Mouse (Mus musculus): ENCODE data around the gene Pgpep1. TPM values are rescaled to one million over a fixed set of nuclear protein-coding genes. Genes with fewer than 3 reads are reported as not detected.

The Pgpep1 gene
- 5.5 and 8.2 TPM in 2 replicates for total RNA-seq (2017)

DNA sequence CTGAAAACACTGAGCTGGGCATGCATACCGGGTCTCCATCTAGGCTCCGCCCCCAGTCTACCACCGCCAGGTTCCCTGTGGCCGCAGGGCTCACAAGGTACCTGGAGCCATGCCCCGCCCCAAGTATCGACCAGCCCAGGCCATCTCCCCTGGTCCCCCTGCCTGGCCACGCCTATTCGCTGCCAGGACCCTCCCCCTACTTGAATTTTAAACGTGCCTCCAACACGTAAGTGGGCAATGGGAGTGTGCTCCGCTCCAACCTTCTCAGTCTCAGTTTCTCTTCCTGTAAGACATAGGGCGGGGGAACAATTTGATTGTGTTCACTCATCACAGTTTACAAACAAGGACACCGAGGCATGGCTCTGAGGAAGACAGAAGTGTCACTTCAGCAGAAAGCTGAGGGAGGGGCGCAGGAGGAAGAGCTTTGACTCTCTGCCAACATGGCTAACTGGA, at the start of gene Pgpep1:
Pgpep1 (minus strand) TSS at position 116 of the 453 bp plus-strand sequence.
- peak; percentile 30 to 40 for ATAC-seq (replicated peaks in 1 of 2; ENCODE audit: insufficient read depth in 1 of 2, low FRiP score in 2 of 2, low TSS enrichment in 1 of 2, low read depth in 1 of 2, poor library complexity in 2 of 2, severe bottlenecking in 2 of 2)

DNA sequence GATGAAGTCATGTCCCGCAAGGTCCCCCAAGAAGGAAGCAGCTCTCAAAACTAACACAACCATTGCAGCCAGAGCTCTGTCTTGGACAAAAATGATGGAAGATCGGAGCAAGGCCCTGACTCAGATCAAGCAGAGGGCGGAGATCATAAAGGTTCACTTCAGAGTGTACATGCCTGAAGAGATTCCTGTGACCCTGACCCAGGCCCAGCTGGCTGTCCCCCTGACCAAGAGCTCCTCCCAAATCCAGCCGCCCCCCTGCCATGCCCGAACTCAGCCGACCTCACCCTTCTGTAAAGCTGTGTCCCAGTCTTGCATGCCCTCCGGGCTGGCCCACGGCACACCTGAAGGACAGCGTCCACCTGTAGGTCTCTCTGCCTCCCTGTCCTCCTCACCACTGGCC, 49.6 kb upstream of the Pgpep1 start:
- no peak for ATAC-seq (replicated peaks in 1 of 2; ENCODE audit: insufficient read depth in 1 of 2, low FRiP score in 2 of 2, low TSS enrichment in 1 of 2, low read depth in 1 of 2, poor library complexity in 2 of 2, severe bottlenecking in 2 of 2)

DNA sequence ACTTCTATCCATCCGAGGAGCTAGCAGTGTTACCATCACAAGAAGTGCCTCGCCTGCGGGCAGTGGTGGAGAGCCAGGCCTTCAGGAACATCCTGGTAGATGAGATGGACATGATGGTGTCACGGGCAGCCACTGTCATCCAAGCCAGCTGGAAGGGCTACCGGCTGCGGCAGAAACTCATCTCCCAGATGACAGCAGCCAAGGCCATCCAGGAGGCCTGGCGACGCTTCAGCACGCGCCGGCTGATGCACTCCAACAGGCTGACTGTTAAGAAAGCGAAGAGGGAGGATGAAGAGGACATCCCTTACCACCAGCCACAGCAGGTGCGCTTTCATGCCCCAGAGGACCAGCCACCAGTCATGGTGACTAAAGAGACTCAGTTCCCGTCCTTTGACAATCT, 48.1 kb upstream of the Pgpep1 start:
- no peak for ATAC-seq (replicated peaks in 1 of 2; ENCODE audit: insufficient read depth in 1 of 2, low FRiP score in 2 of 2, low TSS enrichment in 1 of 2, low read depth in 1 of 2, poor library complexity in 2 of 2, severe bottlenecking in 2 of 2)

DNA sequence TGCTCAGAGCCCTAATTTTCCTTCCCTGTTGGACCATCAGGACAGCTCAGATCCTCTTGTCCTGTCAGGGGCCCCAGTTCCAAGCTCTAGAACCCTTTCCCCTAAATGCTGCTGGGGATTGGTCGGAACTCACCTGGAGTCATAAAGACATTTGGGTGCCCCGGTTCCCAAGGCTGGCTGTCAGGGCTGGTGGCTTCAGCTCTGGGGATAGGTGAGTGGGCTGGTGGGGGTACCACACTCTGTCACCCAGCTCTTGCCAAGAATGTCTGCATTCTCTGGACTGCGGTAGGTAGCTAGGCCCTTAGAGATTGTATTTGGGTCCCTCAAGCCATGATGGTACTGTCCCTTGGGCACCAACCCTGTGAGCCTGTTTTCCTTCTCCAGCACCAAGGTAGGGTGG, 43.1 kb upstream of the Pgpep1 start, which contains the start of gene Iqcn:
Iqcn (plus strand) TSS at position 171 of the 400 bp plus-strand sequence.
- no peak for ATAC-seq (replicated peaks in 1 of 2; ENCODE audit: insufficient read depth in 1 of 2, low FRiP score in 2 of 2, low TSS enrichment in 1 of 2, low read depth in 1 of 2, poor library complexity in 2 of 2, severe bottlenecking in 2 of 2)

DNA sequence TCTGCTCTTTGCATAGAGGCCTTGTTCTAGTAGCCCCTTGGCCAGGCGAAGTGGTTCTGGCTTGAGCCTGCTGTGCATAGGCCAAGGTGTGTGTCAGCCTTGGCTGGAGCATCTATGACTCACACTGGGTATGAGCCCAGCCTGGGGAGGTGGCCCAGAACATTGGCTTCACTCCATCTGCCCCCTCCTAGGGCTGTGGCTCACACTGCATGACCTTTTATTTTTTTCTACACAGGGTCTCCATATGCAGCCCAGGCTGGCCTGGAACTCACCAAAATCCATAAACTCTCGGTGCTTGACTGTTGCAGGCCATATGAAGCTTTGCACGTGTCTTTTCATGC, 42.6 kb upstream of the Pgpep1 start:
- ATAC-seq (replicated peaks in 1 of 2; ENCODE audit: insufficient read depth in 1 of 2, low FRiP score in 2 of 2, low TSS enrichment in 1 of 2, low read depth in 1 of 2, poor library complexity in 2 of 2, severe bottlenecking in 2 of 2), result no peak; a peak in 1 of 4 replicates

DNA sequence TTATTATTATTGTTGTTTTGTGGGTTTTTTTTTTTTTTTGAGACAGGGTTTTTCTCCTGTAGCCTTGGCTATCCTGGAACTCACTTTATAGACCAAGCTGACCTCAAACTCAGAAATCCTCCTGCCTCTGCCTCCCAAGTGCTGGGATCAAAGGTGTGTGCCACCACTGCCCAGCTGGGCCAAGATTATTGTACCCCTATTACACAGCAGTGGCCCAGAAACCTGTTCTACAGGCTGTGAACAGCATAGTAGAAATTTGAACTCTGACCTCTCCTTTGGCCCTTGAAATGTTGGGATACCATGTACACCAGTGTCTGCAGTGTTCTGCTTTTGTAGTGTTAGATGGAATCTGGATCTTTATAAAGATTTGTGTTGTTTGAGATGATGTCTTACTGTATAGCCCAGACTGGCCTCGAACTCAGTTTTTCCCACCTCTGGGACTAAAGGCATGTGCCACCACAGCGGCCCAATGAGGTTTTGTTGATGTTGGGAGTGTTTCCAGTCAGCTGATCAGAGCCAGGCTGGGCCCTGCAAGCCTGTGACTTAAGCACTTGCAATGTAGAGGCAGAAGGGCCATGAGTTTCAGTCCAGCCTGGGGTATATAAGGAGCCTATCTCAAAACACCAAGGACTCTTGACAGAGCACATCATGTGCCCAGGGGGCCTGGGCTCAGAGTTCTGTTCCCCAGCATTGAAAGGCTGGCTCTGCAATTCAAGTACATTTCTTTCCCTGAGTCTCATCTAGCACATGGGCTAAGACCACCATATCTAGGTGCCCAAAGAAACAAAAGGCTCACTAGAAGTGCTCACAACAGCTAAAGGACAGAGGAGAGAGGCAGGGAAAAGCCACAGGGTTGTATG, 42.0 kb upstream of the Pgpep1 start:
- ATAC-seq (replicated peaks in 1 of 2; ENCODE audit: insufficient read depth in 1 of 2, low FRiP score in 2 of 2, low TSS enrichment in 1 of 2, low read depth in 1 of 2, poor library complexity in 2 of 2, severe bottlenecking in 2 of 2), result no peak

DNA sequence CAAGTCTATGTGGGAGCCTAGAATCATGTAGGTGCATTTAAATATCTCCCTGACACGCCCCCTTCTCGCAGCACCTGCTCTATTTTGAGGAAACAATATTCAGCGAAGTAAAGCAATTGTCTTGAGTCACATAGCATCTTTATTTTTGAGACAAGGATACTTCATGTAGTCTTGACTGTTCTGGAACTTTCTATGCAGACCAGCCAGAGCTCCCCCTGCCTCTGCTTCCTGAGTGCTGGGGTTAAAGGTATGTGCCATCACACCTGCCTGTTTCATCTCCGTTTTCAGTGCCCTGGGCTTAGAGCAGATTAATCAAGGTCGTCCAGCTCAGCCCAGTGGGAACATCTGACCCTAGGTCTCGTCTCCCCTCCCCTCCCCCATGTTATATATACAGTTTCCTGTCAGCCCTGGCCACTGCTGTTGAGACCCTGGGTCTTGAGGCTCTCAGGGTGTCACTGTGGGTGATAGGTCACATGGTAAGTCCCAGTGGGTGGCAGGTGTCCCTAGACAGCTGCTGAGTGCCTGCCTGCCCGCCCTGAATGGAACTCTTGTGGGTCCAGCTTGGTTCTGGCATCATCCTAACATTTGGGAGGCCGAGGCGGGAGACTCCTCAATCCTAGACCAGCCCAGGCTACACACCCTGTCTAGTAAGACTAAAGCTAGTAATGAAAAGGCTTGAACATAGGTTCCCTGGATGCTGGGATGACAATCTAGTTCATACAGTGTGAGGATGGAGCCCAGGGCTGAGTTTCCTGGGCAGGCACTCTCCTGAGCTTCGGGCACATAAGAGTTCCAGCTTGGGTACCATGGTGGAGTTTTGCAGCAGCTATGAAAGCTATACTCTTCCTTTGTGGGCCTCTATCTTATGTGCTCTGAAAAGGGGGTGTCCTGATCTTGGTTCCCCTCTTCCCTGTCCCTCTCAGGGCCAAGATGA, 41.1 kb upstream of the Pgpep1 start:
- ATAC-seq (replicated peaks in 1 of 2; ENCODE audit: insufficient read depth in 1 of 2, low FRiP score in 2 of 2, low TSS enrichment in 1 of 2, low read depth in 1 of 2, poor library complexity in 2 of 2, severe bottlenecking in 2 of 2), result no peak; a peak in 1 of 4 replicates

DNA sequence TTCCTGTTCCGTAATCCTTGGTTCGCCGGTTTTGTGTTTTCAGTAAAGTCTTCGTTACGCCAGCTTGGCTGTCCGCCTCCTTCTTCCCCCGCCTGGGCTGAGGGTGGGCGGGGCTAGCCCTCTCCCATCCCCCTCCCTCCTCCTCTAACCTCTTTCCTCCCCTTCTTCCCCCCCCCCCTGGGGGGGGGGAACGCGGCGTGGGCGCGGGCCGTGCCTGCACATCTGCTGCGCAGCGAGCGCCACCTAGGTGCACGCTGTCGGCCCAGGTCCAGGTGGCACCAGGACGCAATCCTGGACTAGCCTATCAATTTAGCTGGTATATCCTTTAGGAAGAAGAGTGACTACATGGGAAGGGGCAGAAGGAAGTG, 40.4 kb upstream of the Pgpep1 start:
- ATAC-seq (replicated peaks in 1 of 2; ENCODE audit: insufficient read depth in 1 of 2, low FRiP score in 2 of 2, low TSS enrichment in 1 of 2, low read depth in 1 of 2, poor library complexity in 2 of 2, severe bottlenecking in 2 of 2), result peak; percentile 2 to 4; a peak in 2 of 4 replicates

DNA sequence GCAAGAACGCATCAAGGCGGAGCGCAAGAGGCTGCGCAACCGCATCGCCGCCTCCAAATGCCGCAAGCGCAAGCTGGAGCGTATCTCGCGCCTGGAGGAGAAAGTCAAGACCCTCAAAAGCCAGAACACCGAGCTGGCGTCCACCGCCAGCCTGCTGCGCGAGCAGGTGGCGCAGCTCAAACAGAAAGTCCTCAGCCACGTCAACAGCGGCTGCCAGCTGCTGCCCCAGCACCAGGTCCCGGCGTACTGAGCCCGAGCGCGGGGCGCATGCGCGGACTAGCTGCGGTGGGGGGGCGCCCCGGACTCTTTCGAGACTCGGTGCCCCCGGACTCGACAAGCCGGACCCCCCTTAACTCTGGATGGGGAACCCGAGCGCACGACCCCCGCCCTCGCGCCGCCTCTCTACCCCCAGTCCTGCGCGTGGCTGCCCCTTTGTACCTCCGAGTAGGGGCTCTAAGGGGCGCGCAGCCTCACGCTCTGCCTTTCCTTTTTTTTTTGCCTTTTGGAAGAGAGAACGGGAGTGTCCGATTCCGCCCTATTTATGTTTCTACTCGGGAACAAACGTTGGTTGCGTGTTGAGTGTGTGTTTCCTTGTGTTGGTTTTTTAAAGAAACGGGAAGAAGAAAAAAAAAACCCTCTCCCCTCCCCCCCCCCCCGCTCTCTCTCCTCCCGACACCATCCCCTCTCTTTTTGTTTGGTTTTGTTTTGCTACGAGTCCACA, 39.8 kb upstream of the Pgpep1 start:
- ATAC-seq (replicated peaks in 1 of 2; ENCODE audit: insufficient read depth in 1 of 2, low FRiP score in 2 of 2, low TSS enrichment in 1 of 2, low read depth in 1 of 2, poor library complexity in 2 of 2, severe bottlenecking in 2 of 2), result no peak

DNA sequence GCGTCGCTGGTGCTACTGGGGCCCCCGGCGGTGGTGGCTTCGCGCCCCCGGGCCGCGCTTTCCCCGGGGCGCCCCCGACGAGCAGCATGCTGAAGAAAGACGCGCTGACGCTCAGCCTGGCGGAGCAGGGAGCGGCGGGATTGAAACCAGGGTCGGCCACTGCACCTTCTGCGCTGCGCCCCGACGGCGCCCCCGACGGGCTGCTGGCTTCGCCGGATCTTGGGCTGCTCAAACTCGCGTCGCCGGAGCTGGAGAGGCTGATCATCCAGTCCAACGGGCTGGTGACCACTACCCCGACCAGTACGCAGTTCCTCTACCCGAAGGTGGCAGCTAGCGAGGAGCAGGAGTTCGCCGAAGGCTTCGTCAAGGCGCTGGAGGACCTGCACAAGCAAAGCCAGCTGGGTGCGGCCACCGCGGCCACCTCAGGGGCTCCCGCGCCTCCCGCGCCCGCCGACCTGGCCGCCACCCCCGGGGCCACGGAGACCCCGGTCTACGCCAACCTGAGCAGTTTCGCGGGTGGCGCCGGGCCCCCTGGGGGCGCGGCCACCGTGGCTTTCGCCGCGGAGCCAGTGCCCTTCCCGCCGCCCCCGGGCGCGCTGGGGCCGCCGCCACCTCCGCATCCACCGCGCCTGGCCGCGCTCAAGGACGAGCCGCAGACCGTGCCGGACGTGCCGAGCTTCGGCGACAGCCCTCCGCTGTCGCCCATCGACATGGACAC, 39.1 kb upstream of the Pgpep1 start:
- peak in 1 of 2 experiments; percentile 10; a peak in 2 of 4 replicates for ATAC-seq (replicated peaks in 1 of 2; ENCODE audit: insufficient read depth in 1 of 2, low FRiP score in 2 of 2, low TSS enrichment in 1 of 2, low read depth in 1 of 2, poor library complexity in 2 of 2, severe bottlenecking in 2 of 2)

DNA sequence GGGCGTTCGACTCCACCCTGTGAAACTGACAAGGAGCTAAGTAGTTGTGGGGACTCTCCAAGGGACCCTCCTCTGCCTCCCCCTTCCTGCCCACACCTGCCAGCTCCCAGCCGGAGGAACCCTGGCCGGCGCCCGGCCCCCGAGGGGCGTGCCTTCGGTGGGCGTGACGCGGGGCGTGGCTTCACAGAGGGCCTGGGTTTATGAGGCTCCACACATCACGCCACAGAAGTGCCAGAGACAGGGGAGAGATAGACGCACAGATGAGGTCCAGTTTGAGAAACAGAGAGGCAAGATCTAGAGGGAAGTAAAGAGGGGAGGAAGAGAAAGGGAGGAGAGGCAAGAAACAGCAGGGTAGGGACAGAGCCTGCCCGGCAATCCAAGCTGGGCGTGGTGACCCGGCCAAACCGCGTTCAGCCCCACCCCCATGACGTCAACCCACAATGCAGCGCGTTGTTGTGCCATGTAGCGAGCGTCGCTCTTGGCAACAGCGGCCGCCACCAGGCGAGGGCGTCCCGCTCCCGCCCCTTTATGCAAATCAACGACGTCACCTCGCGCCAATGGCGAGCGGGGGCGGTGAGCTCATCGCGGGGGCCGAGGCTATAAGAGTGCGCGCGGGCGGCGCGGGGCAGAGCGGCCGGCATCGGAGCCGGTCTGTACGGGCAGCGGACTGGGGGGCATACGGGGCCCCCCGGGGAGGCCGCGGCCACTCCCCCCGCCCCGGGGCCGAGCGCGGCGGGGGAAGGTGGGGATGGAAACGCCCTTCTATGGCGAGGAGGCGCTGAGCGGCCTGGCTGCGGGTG, 38.3 kb upstream of the Pgpep1 start, which contains the start of gene Jund:
Jund (plus strand) TSS at position 640 of the 800 bp plus-strand sequence.
- peak; percentile 43 for ATAC-seq (replicated peaks in 1 of 2; ENCODE audit: insufficient read depth in 1 of 2, low FRiP score in 2 of 2, low TSS enrichment in 1 of 2, low read depth in 1 of 2, poor library complexity in 2 of 2, severe bottlenecking in 2 of 2)

DNA sequence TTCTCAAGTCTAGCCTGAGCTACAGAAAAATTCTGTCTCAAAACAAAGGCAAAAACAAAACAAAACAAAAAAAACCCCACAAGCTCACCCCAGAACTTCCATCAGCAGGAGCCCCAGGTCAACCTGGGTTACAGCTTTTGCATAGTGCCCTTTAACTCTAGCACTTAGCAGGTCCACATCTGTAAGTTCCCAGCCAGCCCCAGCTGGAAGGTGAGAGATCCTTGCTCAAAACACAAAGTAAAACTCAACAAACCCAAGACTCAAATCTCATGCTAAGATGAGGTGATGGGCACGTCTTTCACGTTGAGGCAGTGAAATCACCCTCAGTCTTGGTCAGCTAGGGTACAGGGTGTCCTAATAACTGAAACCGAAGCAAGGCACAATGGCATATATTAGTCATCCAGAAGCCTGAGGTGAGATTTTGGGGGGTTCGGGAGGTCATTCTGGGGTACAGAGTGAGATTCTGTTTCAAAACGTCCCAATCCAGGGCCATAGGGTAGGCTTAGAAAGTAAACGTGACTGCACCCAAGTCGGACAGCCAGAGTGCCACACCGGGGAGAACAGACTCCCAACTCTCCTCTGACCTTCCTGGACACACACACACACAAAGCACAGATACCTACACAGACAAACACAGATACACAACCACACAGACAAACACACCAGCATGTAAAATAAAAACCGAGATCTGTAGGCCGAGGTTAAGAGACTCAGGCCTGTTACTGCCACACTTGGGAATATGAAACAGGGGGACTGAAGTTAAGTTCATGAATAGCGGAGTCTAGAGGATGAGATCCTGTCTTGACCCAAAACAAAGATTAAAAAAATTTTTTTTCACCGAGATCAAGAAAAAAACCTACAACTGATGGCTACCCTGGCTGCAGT, 37.4 kb upstream of the Pgpep1 start:
- ATAC-seq (replicated peaks in 1 of 2; ENCODE audit: insufficient read depth in 1 of 2, low FRiP score in 2 of 2, low TSS enrichment in 1 of 2, low read depth in 1 of 2, poor library complexity in 2 of 2, severe bottlenecking in 2 of 2), result no peak

DNA sequence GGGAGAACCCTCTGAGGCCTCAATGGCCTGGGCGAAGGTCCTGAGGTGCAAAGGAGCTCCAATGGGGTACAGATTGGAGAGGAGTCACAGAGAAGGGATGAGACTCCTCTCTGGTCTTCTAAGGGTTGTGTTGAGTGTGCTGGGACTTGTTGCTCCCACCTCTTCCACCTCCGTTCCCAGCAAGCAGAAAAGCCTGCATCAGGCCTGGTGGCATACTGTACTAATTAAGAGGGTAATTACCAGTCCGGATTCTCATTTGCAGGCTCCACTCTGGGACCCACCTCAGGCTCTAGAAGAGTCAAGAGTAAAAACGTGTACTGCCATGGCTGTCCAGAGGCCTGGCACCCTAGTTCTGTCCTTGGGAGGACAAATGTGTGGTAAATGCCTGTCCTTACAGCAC, 36.8 kb upstream of the Pgpep1 start:
- ATAC-seq (replicated peaks in 1 of 2; ENCODE audit: insufficient read depth in 1 of 2, low FRiP score in 2 of 2, low TSS enrichment in 1 of 2, low read depth in 1 of 2, poor library complexity in 2 of 2, severe bottlenecking in 2 of 2), result no peak

DNA sequence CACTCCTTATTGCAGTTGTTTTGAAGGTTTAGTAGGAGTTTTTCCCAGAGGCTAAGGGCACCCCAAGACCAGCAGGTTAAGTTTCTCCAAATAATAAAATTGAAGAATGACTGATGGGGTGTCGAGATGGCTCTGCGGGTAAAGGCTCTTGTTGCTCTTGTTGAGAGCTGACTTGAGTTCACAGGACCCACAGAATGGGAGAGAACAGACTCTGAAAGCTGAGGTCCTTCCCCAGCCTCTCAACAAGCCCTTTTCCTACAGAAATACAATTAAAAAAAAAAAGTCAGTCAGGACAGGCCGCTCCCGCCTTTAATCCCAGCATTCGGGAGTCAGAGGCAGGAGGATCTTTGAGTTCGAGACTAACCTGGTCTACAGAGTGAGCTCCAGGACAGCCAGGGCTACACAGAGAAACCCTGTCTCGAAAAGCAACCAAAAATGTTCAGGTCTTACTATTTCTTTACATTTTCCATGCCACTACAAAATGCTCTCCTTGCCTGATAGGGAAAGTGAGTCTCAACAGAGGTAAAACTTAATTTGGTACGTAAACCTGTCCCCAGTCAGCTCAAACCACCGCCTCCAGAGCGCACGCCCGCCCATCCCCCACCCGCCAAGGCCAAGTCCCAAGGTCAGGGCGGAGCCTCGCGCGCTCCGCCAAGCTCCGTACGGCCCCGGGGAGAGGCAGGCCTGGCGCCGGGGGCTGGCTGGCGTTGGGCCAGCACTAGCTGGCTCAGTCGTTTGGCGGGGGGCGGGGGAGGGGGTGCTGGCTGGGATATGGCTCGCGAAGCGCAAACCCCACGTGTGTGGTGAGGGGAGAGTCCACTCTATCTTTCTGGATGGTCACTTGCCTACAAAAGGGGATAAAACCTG, 36.1 kb upstream of the Pgpep1 start:
- no peak for ATAC-seq (replicated peaks in 1 of 2; ENCODE audit: insufficient read depth in 1 of 2, low FRiP score in 2 of 2, low TSS enrichment in 1 of 2, low read depth in 1 of 2, poor library complexity in 2 of 2, severe bottlenecking in 2 of 2)
